Mouse (Mus musculus) testis, adult 2 months (tissue): Measurements from ENCODE around the gene Ulbp1.
"Not testable (repeated sequence)": the region's sequence is repeated elsewhere in the genome, so short reads cannot be mapped to it uniquely, and the experiment has no call there.

Experiments
- CTCF ChIP-seq: fragments of 200-500 bp; IDR thresholded peaks from 2 replicates; pipeline ENCODE4 v1.5.1; 2012; ENCODE audit warnings: low read depth, mild to moderate bottlenecking, inconsistent platforms, low read length, moderate library complexity; ENCODE audit not compliant: control insufficient read depth, insufficient read depth, insufficient replicate concordance
- POLR2A ChIP-seq: fragments of 200-500 bp; IDR thresholded peaks from 2 replicates; pipeline ENCODE4 v1.6.1; 2012; ENCODE audit warnings: low read depth, mild to moderate bottlenecking, inconsistent platforms, low read length, moderate library complexity; ENCODE audit not compliant: control insufficient read depth

DNA sequence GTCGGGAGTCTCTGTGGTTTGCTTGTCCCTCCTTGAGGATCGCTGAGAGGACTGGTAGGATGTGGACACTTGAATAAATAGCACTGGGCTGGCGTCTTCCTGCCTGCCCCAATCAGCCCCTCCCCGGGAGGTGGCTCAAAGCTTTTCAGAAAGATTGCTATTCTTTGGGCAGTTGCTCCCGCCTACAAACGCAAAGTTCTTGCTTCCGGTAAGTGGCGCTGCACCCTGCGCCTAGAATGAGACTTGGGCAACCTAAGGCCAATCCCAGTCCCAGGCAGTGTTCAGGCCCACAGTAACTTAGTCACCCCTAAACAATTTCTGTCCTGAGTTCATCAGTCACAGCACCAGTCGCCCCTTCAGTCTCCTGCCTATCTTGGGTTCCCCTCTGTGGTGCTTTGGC is 18.9 kb upstream of the Ulbp1 start:
- not testable (repeated sequence) for TF ChIP-seq CTCF, POLR2A
